Mouse (Mus musculus) limb, embryonic 15.5 days (tissue): ENCODE measurements around the gene Dand5. TPM values are rescaled to one million over a fixed set of nuclear protein-coding genes. Genes with fewer than 3 reads are reported as not detected.

ENCODE experiments used
- ATAC-seq: fragments of 200-750 bp; cut with Nextera tagmentation; 2 replicates; pipeline ENCODE4 v1.8.0; 2017; ENCODE audit warnings: low read depth, moderate TSS enrichment; ENCODE audit not compliant: insufficient number of reproducible peaks, low FRiP score, low TSS enrichment
- H3K27ac ChIP-seq: fragments of 300-500 bp; sonication (generic); 2 replicates; pipeline ENCODE4 v1.5.1; 2015; ENCODE audit warnings: moderate library complexity, mild to moderate bottlenecking, inconsistent platforms
- H3K27me3 ChIP-seq: fragments of 300-500 bp; sonication (generic); 2 replicates; pipeline ENCODE4 v1.6.1; 2015; ENCODE audit warnings: inconsistent platforms
- H3K36me3 ChIP-seq: fragments of 300-500 bp; sonication (generic); 2 replicates; pipeline ENCODE4 v1.6.1; 2015; ENCODE audit warnings: inconsistent platforms
- H3K4me1 ChIP-seq: fragments of 300-500 bp; sonication (generic); 2 replicates; pipeline ENCODE4 v1.6.1; 2015; ENCODE audit warnings: inconsistent platforms
- H3K4me2 ChIP-seq: fragments of 300-500 bp; sonication (generic); 2 replicates; pipeline ENCODE4 v1.6.1; 2015; ENCODE audit warnings: mild to moderate bottlenecking, inconsistent platforms
- H3K4me3 ChIP-seq: fragments of 300-500 bp; sonication (generic); 2 replicates; pipeline ENCODE4 v1.5.1; 2015; ENCODE audit warnings: mild to moderate bottlenecking, inconsistent platforms
- H3K9ac ChIP-seq: fragments of 300-500 bp; sonication (generic); 2 replicates; pipeline ENCODE4 v1.6.1; 2015; ENCODE audit warnings: inconsistent platforms
- H3K9me3 ChIP-seq: fragments of 300-500 bp; sonication (generic); 2 replicates; pipeline ENCODE4 v1.6.1; 2016; ENCODE audit warnings: inconsistent platforms
- WGBS: fragments of 180-500 bp; shearing (Covaris S2); methylation state at CpG from one replicate; pipeline ENCODE4 v1.1.7; 2015; 5-methylcytosine and 5-hydroxymethylcytosine counted together
- polyA plus RNA-seq: library from polyadenylated mRNA; unstranded; fragments of >200 nt; fragmentation: Nextera tagmentation; extraction: Ambion mirVana; gene quantifications from 2 replicates; pipeline ENCODE4 v1.2.1, GENCODE M21; 2015

Gene Dand5
- polyA plus RNA-seq: 7.5 and 8.0 TPM in 2 replicates

GRCm38 (mm10) chr8:84822723-84823122 lies at the start of gene Dand5:
Gene Dand5 (minus strand): TSS chr8:84822823.
- ATAC-seq: no peak
- H3K4me1 ChIP-seq: peaks cover 11% of the 10 kb centered on the region
- H3K9ac ChIP-seq: no peak within 1 kb of the TSS
- peak within 1 kb of the TSS; percentile 43 for H3K4me2 ChIP-seq
- no peaks in the 10 kb centered on the region for H3K27me3 ChIP-seq
- H3K4me3 ChIP-seq: peak within 1 kb of the TSS; percentile 13; the same call in 1 of the 2 replicates
- H3K36me3 ChIP-seq: no peaks in the 10 kb centered on the region
- no peak within 1 kb of the TSS for H3K27ac ChIP-seq
- WGBS: 37% methylated on average over 3 of the region's 3 CpGs
- no peaks in the 10 kb centered on the region for H3K9me3 ChIP-seq

- Histone ChIP-seq H3K4me1 (peaks cover 13% of the 10 kb centered on the region), H3K36me3 (peaks cover 36% of the 10 kb centered on the region), H3K27me3 (no peaks in the 10 kb centered on the region), H3K4me2 (peak within 1 kb of the TSS; percentile 98), H3K9ac (peak within 1 kb of the TSS; percentile 37), H3K27ac (peak within 1 kb of the TSS; percentile 30; the same call in 1 of the 2 replicates), H3K9me3 (no peaks in the 10 kb centered on the region), H3K4me3 (peak within 1 kb of the TSS; percentile 52)
- 12% methylated on average over 46 of the region's 46 CpGs for WGBS
- peak; percentile 62 for ATAC-seq
Observed at GRCm38 (mm10) chr8:84871376-84872308, 49.0 kb upstream of the Dand5 start, which contains the start of gene Syce2. Gene Syce2 (plus strand): TSS chr8:84872111.

GRCm38 (mm10) chr8:84856864-84857441 lies 34.3 kb upstream of the Dand5 start, which contains the start of gene Farsa:
Gene Farsa (plus strand): TSS chr8:84856989.
- H3K4me1 ChIP-seq: peaks cover 12% of the 10 kb centered on the region
- H3K36me3 ChIP-seq: peaks cover 29% of the 10 kb centered on the region
- ATAC-seq: peak; percentile 86
- peak within 1 kb of the TSS; percentile 85 for H3K27ac ChIP-seq
- peak within 1 kb of the TSS; percentile 65 for H3K4me2 ChIP-seq
- H3K4me3 ChIP-seq: peak within 1 kb of the TSS; percentile 90
- no peaks in the 10 kb centered on the region for H3K9me3 ChIP-seq
- under 1% methylated on average over 39 of the region's 39 CpGs for WGBS
- H3K27me3 ChIP-seq: no peaks in the 10 kb centered on the region
- H3K9ac ChIP-seq: peak within 1 kb of the TSS; percentile 88

DNA sequence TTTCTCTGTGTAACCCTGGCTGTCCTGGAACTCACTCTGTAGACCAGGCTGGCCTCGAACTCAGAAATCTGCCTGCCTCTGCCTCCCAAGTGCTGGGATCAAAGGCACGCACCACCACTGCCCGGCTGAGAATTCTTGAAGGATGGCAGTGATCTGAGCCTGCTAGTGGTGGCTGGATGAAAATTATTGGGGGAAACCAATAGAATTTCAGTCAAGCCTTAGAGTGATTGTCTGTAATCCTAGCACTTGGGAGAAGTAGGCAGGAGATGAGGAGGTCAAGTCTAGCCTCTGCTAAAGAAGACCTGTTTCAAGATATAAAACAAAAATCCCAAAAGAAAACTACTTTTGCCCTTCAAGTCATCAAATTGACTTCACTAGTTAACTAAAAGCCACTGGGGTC lies 33.8 kb upstream of the Dand5 start:
- WGBS: 94% methylated on average over 3 of the region's 3 CpGs
- peaks cover 24% of the 10 kb centered on the region for H3K36me3 ChIP-seq
- H3K4me3 ChIP-seq: peak overlapping the region; percentile 90; the same call in 1 of the 2 replicates
- no peak overlapping the region for H3K9ac ChIP-seq
- no peaks in the 10 kb centered on the region for H3K9me3 ChIP-seq
- H3K27me3 ChIP-seq: no peaks in the 10 kb centered on the region
- peaks cover 12% of the 10 kb centered on the region for H3K4me1 ChIP-seq
- ATAC-seq: no peak
- H3K27ac ChIP-seq: no peak overlapping the region
- H3K4me2 ChIP-seq: no peak overlapping the region

DNA sequence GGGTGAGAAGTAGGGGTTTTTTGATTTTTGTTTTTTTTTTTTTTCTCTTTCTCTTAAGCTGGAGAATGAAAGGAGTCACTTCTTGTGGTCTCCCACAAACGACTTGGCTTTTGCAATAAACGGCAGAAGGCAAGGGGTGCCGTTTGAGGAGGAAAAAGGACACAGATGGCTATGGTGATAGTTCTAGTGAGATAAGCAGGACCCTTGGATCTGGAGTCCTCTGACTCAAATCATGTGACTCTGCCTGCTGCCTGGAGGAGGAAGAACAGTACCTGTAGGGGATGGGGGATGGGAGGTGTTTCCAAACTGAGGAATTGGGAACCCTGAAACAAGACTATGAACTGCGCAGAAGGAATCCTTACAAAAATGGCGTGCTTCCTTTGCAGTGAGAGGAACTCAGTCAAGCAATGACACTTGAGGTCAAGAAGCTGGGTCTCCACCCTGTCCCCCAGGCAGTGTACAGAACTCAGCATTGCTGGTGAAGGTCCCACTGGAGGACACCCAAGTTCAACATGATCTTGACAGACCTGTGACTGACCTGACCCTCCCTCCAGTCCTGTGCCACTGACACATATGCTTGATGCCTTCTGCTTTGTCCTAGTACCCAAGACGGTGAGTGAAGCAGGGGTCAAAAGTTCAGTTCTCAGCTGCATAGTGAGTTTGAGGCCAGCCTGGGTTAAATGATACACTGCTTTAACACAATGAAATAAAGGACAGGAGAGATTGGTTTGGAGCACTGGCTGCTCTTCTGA lies 25.2 kb upstream of the Dand5 start:
- 43% methylated on average over 6 of the region's 6 CpGs for WGBS
- H3K27me3 ChIP-seq: no peaks in the 10 kb centered on the region
- H3K9me3 ChIP-seq: no peaks in the 10 kb centered on the region
- ATAC-seq: no peak
- peak overlapping the region; percentile 77; the same call in 1 of the 2 replicates for H3K27ac ChIP-seq
- H3K9ac ChIP-seq: no peak overlapping the region
- peak overlapping the region; percentile 91 for H3K4me3 ChIP-seq
- peak overlapping the region; percentile 70 for H3K4me2 ChIP-seq
- H3K36me3 ChIP-seq: peaks cover 23% of the 10 kb centered on the region
- H3K4me1 ChIP-seq: peaks cover 24% of the 10 kb centered on the region

DNA sequence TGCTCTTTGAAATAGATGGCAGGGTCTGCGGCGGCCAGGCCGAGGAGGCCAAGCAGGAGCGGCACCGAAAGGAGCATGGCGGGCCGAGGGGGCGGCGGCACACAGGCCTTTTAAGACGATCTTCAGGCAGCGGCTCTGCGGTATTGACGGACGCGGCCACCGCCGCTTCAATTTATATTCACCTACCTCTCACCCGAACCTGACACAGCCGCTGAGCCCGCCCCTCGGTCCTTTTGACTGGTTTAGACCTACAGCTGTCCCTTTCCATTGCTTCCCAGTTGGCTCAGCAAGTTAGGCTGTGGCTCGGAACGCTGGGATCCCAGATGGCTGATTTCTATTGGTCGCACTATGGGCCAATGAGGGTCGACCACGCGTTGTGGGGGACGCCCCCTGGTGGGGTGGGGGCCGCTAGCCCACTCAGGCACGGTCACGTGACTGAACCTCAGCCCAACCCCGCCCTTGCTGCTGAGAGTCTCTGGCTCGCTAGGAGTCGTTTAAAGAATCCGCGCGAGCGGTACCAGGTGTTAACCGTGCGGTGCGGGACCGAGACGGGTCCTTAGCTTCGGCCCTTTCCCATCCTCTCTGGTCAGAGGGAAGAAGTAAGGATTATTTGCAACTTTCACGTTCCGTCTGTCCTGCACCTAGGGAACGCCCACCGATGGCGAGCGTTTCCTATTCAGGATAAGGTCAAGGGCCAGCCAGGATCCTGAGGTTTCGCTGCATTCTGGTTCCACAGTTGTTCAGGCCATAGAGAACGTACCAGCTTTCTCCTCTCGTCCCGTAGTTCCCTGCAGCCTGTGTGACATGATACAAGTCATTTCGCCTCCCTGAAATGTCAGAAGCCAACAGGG lies 24.3 kb upstream of the Dand5 start, which contains the start of gene Calr:
TSS of gene Calr (minus strand) at position 213 of the 851 bp plus-strand sequence.
- H3K27ac ChIP-seq: peak within 1 kb of the TSS; percentile 83
- peaks cover 30% of the 10 kb centered on the region for H3K4me1 ChIP-seq
- peak within 1 kb of the TSS; percentile 70 for H3K4me2 ChIP-seq
- ATAC-seq: peak; percentile 99
- H3K9ac ChIP-seq: peak within 1 kb of the TSS; percentile 92
- H3K4me3 ChIP-seq: peak within 1 kb of the TSS; percentile 91
- under 1% methylated on average over 55 of the region's 55 CpGs for WGBS
- peaks cover 32% of the 10 kb centered on the region for H3K36me3 ChIP-seq
- no peaks in the 10 kb centered on the region for H3K27me3 ChIP-seq
- H3K9me3 ChIP-seq: no peaks in the 10 kb centered on the region

- Histone ChIP-seq H3K4me2 (peak overlapping the region; percentile 61), H3K9me3 (no peaks in the 10 kb centered on the region), H3K4me3 (peak overlapping the region; percentile 91), H3K4me1 (peaks cover 30% of the 10 kb centered on the region), H3K27me3 (no peaks in the 10 kb centered on the region), H3K9ac (peak overlapping the region; percentile 92), H3K27ac (peak overlapping the region; percentile 83), H3K36me3 (peaks cover 38% of the 10 kb centered on the region)
- under 1% methylated on average over 30 of the region's 30 CpGs for WGBS
- peak; percentile 1; the same call in 1 of the 2 replicates for ATAC-seq
Observed at GRCm38 (mm10) chr8:84846094-84846721, 23.6 kb upstream of the Dand5 start.

DNA sequence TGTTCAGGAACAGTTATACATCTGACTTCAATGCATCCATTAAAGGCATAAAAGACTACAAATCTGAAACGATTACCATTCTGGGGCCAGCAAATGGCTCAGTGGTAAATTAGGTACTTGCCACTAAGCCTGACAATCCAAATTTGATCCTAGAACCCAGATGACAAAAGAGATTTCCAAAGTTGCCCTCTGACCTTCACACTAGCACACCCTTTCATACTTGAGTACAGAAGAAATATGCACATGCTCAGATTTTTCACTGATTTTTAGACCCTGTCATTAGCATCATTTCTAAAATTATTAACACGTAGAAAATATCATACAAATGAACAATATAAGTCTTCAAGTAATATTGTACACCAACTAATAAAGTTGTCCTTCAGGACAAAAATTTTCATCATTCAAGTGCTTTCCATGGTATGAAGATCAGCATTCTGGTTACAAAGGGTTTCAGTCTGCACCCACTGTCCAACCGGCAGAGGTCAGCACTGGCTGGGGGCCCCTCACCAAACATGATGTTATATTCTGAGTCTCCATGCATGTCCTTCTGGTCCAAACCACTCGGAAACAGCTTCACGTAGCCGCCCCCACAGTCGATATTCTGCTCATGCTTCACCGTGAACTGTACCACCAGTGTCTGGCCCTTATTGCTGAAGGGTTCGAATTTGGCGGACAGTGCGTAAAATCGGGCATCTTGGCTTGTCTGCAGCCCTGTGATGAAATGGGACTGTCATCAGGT lies 22.9 kb upstream of the Dand5 start:
- Histone ChIP-seq H3K36me3 (peaks cover 38% of the 10 kb centered on the region), H3K9ac (peak overlapping the region; percentile 92), H3K27me3 (no peaks in the 10 kb centered on the region), H3K9me3 (no peaks in the 10 kb centered on the region), H3K27ac (peak overlapping the region; percentile 83; the same call in 1 of the 2 replicates), H3K4me3 (peak overlapping the region; percentile 91), H3K4me1 (peaks cover 30% of the 10 kb centered on the region), H3K4me2 (peak overlapping the region; percentile 61)
- no peak for ATAC-seq
- WGBS: 11% methylated on average over 12 of the region's 12 CpGs

GRCm38 (mm10) chr8:84844397-84845070 lies 21.9 kb upstream of the Dand5 start:
- 77% methylated on average over 9 of the region's 9 CpGs for WGBS
- H3K4me2 ChIP-seq: peak overlapping the region; percentile 61
- H3K9me3 ChIP-seq: no peaks in the 10 kb centered on the region
- ATAC-seq: no peak
- H3K9ac ChIP-seq: peak overlapping the region; percentile 23
- no peaks in the 10 kb centered on the region for H3K27me3 ChIP-seq
- peak overlapping the region; percentile 91 for H3K4me3 ChIP-seq
- H3K36me3 ChIP-seq: peaks cover 38% of the 10 kb centered on the region
- H3K4me1 ChIP-seq: peaks cover 33% of the 10 kb centered on the region
- H3K27ac ChIP-seq: peak overlapping the region; percentile 6
